Comparison of ENCODE assay signal across 9 mouse cellular contexts in genomic region chr1:91444841-91445830, GRCm38 (mm10). TPM values are rescaled to one million over a fixed set of nuclear protein-coding genes. Genes with fewer than 3 reads are reported as not detected.
DNase-seq lines count a peak whose midpoint lies in the region; ATAC-seq and TF ChIP-seq lines count a peak whose summit lies in the region.
"Had no signal": no experiment of that assay in that cellular context is flagged by ENCODE, and none has a peak within 500 bp of the region (broad histone marks: within the 10 kb centered on the region; RNA-seq: fewer than 3 reads in every experiment).

No protein-coding gene starts in this region.

- peak overlapping the region; percentile 51 to 82; a peak in 2 of 4 replicates for H3K27ac ChIP-seq in heart, embryonic 14.5 days (replicated peaks in 1 of 2; ENCODE audit: control insufficient read depth in 1 of 2, insufficient read depth in 1 of 2, low read depth in 2 of 2, low read length in 2 of 2)
- H3K27ac ChIP-seq in liver, embryonic 15.5 days (replicated peaks), result peak overlapping the region; percentile 45
- H3K27ac ChIP-seq in intestine, postnatal 0 days (ENCODE audit: low read depth, low read length), result peak overlapping the region; percentile 43; the same call in 1 of the 2 replicates
- H3K27ac ChIP-seq: liver, embryonic 14.5 days; midbrain, embryonic 15.5 days had no signal

- DNase-seq in heart, postnatal 4 days, result no peak
- no peak for DNase-seq in liver
- peak; percentile 77 to 78 for DNase-seq in adrenal gland, postnatal 36 days
- no peak for DNase-seq in spleen, adult 12 weeks (ENCODE audit: low spot score)

- peaks cover 29 to 36% of the 10 kb centered on the region in 2 experiments for H3K4me1 ChIP-seq in heart, embryonic 14.5 days (ENCODE audit: control insufficient read depth in 2 of 2, insufficient read depth in 2 of 2, low read length in 2 of 2)
- peaks cover 34% of the 10 kb centered on the region for H3K4me1 ChIP-seq in liver, embryonic 15.5 days (replicated peaks)
- H3K4me1 ChIP-seq in intestine, postnatal 0 days (replicated peaks; ENCODE audit: control insufficient read depth, insufficient read depth, low read length), result peaks cover 6% of the 10 kb centered on the region; the same call in 1 of the 2 replicates
- H3K4me1 ChIP-seq: midbrain, embryonic 15.5 days had no signal

- no peak overlapping the region for H3K4me2 ChIP-seq in heart, embryonic 14.5 days (ENCODE audit: low read length)
- no peak overlapping the region for H3K4me2 ChIP-seq in liver, embryonic 15.5 days
- H3K4me2 ChIP-seq in intestine, postnatal 0 days (replicated peaks; ENCODE audit: low read depth), result no peak overlapping the region
- H3K4me2 ChIP-seq: midbrain, embryonic 15.5 days had no signal

- 93% methylated on average over 17 of the region's 17 CpGs for WGBS in heart, embryonic 14.5 days
- WGBS in liver, embryonic 15.5 days (ENCODE audit: insufficient replicate concordance), result 78% methylated on average over 17 of the region's 17 CpGs
- WGBS in intestine, postnatal 0 days, result 91% methylated on average over 17 of the region's 17 CpGs

- no peak overlapping the region for H3K4me3 ChIP-seq in heart, embryonic 14.5 days (ENCODE audit: control insufficient read depth in 1 of 2, insufficient read depth in 1 of 2, low read depth in 1 of 2, low read length in 2 of 2)
- H3K4me3 ChIP-seq in liver, embryonic 15.5 days (replicated peaks), result no peak overlapping the region
- no peak overlapping the region for H3K4me3 ChIP-seq in intestine, postnatal 0 days (ENCODE audit: low read depth, low read length)
- H3K4me3 ChIP-seq: midbrain, embryonic 15.5 days had no signal

- no peaks in the 10 kb centered on the region for H3K27me3 ChIP-seq in heart, embryonic 14.5 days (ENCODE audit: control insufficient read depth, insufficient read depth, low read length)
- H3K27me3 ChIP-seq in liver, embryonic 15.5 days, result no peaks in the 10 kb centered on the region
- no peaks in the 10 kb centered on the region for H3K27me3 ChIP-seq in intestine, postnatal 0 days (replicated peaks; ENCODE audit: control insufficient read depth, insufficient read depth, low read length)
- H3K27me3 ChIP-seq: midbrain, embryonic 15.5 days had no signal

- no peak for ATAC-seq in heart, embryonic 14.5 days (ENCODE audit: insufficient number of reproducible peaks, insufficient read depth, low FRiP score, low read depth)
- no peak for ATAC-seq in liver, embryonic 15.5 days (ENCODE audit: insufficient read depth)
- no peak for ATAC-seq in intestine, postnatal 0 days
- ATAC-seq: midbrain, embryonic 15.5 days had no signal

- no peak for TF ChIP-seq CTCF in intestine, postnatal 0 days (IDR thresholded peaks at IDR 0.05; ENCODE audit: low read depth)

- no peak overlapping the region for H3K9ac ChIP-seq in heart, embryonic 14.5 days (ENCODE audit: low read length)
- H3K9ac ChIP-seq in liver, embryonic 15.5 days, result no peak overlapping the region
- H3K9ac ChIP-seq in intestine, postnatal 0 days (ENCODE audit: low read depth, low read length), result no peak overlapping the region
- H3K9ac ChIP-seq: liver, embryonic 14.5 days; midbrain, embryonic 15.5 days had no signal

- peaks cover 56% of the 10 kb centered on the region for H3K36me3 ChIP-seq in heart, embryonic 14.5 days (ENCODE audit: control insufficient read depth, insufficient read depth, low read length)
- H3K36me3 ChIP-seq in liver, embryonic 15.5 days (replicated peaks), result peaks cover 67% of the 10 kb centered on the region
- H3K36me3 ChIP-seq in intestine, postnatal 0 days (ENCODE audit: control insufficient read depth, insufficient read depth), result peaks cover 81% of the 10 kb centered on the region

- H3K9me3 ChIP-seq in heart, embryonic 14.5 days (ENCODE audit: control insufficient read depth, low read length), result peaks cover 7% of the 10 kb centered on the region; the same call in 1 of the 2 replicates
- peaks cover 7% of the 10 kb centered on the region; the same call in 1 of the 2 replicates for H3K9me3 ChIP-seq in liver, embryonic 15.5 days (replicated peaks)
- peaks cover 3% of the 10 kb centered on the region; the same call in 1 of the 2 replicates for H3K9me3 ChIP-seq in intestine, postnatal 0 days (ENCODE audit: control insufficient read depth)
- H3K9me3 ChIP-seq: midbrain, embryonic 15.5 days had no signal

RNA-seq across cellular contexts. Expression of gene Per2, which starts 14.0 kb away (rescaled TPM):
- 3.4 and 5.6 TPM in 2 replicates for polyA plus RNA-seq in heart, embryonic 14.5 days (2014; fragmentation: Nextera tagmentation; extraction: Ambion mirVana)
- total RNA-seq in heart, postnatal 4 days (2021), result 10 to 100 TPM in 1 of 2 experiments, 1 to 10 TPM in 1; 8.5 to 11.2 TPM
- polyA plus RNA-seq in liver, embryonic 15.5 days (2015; fragmentation: Nextera tagmentation; extraction: Ambion mirVana), result 2.3 and 3.3 TPM in 2 replicates
- 10 to 100 TPM; 37.1 to 84.7 TPM for total RNA-seq in adrenal gland, postnatal 36 days (2021)
- 7.2 and 7.9 TPM in 2 replicates for polyA plus RNA-seq in intestine, postnatal 0 days (2015; fragmentation: Nextera tagmentation; extraction: Ambion mirVana)

RNA-seq across cellular contexts. Expression of gene Hes6, which starts 31.3 kb away (rescaled TPM):
- polyA plus RNA-seq in heart, embryonic 14.5 days (2014; fragmentation: Nextera tagmentation; extraction: Ambion mirVana), result 67.3 and 71.4 TPM in 2 replicates
- total RNA-seq in heart, postnatal 4 days (2021), result 10 to 100 TPM; 29.6 to 30.6 TPM
- polyA plus RNA-seq in liver, embryonic 15.5 days (2015; fragmentation: Nextera tagmentation; extraction: Ambion mirVana), result 21.1 and 24.1 TPM in 2 replicates
- total RNA-seq in adrenal gland, postnatal 36 days (2021), result 100 to 1,000 TPM; 274 to 679 TPM
- 84.1 and 84.8 TPM in 2 replicates for polyA plus RNA-seq in intestine, postnatal 0 days (2015; fragmentation: Nextera tagmentation; extraction: Ambion mirVana)

RNA-seq across cellular contexts. Expression of gene Ilkap, which starts 46.5 kb away (rescaled TPM):
- 98.5 and 108 TPM in 2 replicates for polyA plus RNA-seq in heart, embryonic 14.5 days (2014; fragmentation: Nextera tagmentation; extraction: Ambion mirVana)
- total RNA-seq in heart, postnatal 4 days (2021), result 10 to 100 TPM; 58.2 to 59.1 TPM
- polyA plus RNA-seq in liver, embryonic 15.5 days (2015; fragmentation: Nextera tagmentation; extraction: Ambion mirVana), result 67.7 and 69.9 TPM in 2 replicates
- 100 to 1,000 TPM in 1 of 2 experiments, 10 to 100 TPM in 1; 97.0 to 132 TPM for total RNA-seq in adrenal gland, postnatal 36 days (2021)
- 51.2 TPM in 2 replicates for polyA plus RNA-seq in intestine, postnatal 0 days (2015; fragmentation: Nextera tagmentation; extraction: Ambion mirVana)

RNA-seq across cellular contexts. Expression of gene Traf3ip1, which starts 49.3 kb away (rescaled TPM):
- 3.3 and 3.4 TPM in 2 replicates for polyA plus RNA-seq in heart, embryonic 14.5 days (2014; fragmentation: Nextera tagmentation; extraction: Ambion mirVana)
- 1 to 10 TPM; 4.3 to 4.6 TPM for total RNA-seq in heart, postnatal 4 days (2021)
- 1.8 and 2.1 TPM in 2 replicates for polyA plus RNA-seq in liver, embryonic 15.5 days (2015; fragmentation: Nextera tagmentation; extraction: Ambion mirVana)
- 10 to 100 TPM; 11.2 to 16.9 TPM for total RNA-seq in adrenal gland, postnatal 36 days (2021)
- 3.3 and 3.7 TPM in 2 replicates for polyA plus RNA-seq in intestine, postnatal 0 days (2015; fragmentation: Nextera tagmentation; extraction: Ambion mirVana)

Comparison
In these comparisons a context has a peak if more than half of its experiments do, and no peak if none do; other contexts are left out.
1. DNase-seq: peak in adrenal gland, postnatal 36 days (2 of 2); none in heart, postnatal 4 days (single experiment), liver (single experiment) and spleen, adult 12 weeks (single experiment).
2. Peak in every context shown above with its lines, with median percentiles within 50 percentile points of each other: H3K27ac ChIP-seq.